Mouse (Mus musculus) liver, embryonic 15.5 days (tissue): ENCODE results near the gene Gng7. TPM values are rescaled to one million over a fixed set of nuclear protein-coding genes. Genes with fewer than 3 reads are reported as not detected.
A peak's percentile ranks its signal among the peaks of the same experiment; 100 is the strongest.

ENCODE experiments used
- ATAC-seq: fragments of 200-750 bp; cut with Nextera tagmentation; 2 replicates; pipeline ENCODE4 v1.8.0; 2017; ENCODE audit warnings: moderate number of reproducible peaks, mild to moderate bottlenecking, moderate library complexity; ENCODE audit not compliant: insufficient read depth
- H3K27ac ChIP-seq: fragments of 300-500 bp; sonication (generic); replicated peaks from 2 replicates; pipeline ENCODE4 v1.5.1; 2015; ENCODE audit warnings: mild to moderate bottlenecking, inconsistent platforms
- H3K27me3 ChIP-seq: fragments of 300-500 bp; sonication (generic); 2 replicates; pipeline ENCODE4 v1.6.1; 2015; ENCODE audit warnings: mild to moderate bottlenecking, inconsistent platforms
- H3K36me3 ChIP-seq: fragments of 300-500 bp; sonication (generic); replicated peaks from 2 replicates; pipeline ENCODE4 v1.6.1; 2015; ENCODE audit warnings: moderate library complexity, mild to moderate bottlenecking, inconsistent platforms
- H3K4me1 ChIP-seq: fragments of 300-500 bp; sonication (generic); replicated peaks from 2 replicates; pipeline ENCODE4 v1.6.1; 2015; ENCODE audit warnings: inconsistent platforms
- H3K4me2 ChIP-seq: fragments of 300-500 bp; sonication (generic); 2 replicates; pipeline ENCODE4 v1.6.1; 2015; ENCODE audit warnings: moderate library complexity, mild to moderate bottlenecking, inconsistent platforms
- H3K4me3 ChIP-seq: fragments of 300-500 bp; sonication (generic); replicated peaks from 2 replicates; pipeline ENCODE4 v1.5.1; 2015; ENCODE audit warnings: mild to moderate bottlenecking, inconsistent platforms
- H3K9ac ChIP-seq: fragments of 300-500 bp; sonication (generic); 2 replicates; pipeline ENCODE4 v1.6.1; 2015; ENCODE audit warnings: moderate library complexity, mild to moderate bottlenecking, inconsistent platforms
- H3K9me3 ChIP-seq: fragments of 300-500 bp; sonication (generic); replicated peaks from 2 replicates; pipeline ENCODE4 v1.6.1; 2016; ENCODE audit warnings: inconsistent platforms
- WGBS: fragments of 180-500 bp; shearing (Covaris S2); methylation state at CpG from one replicate; pipeline ENCODE4 v1.1.7; 2015; ENCODE audit warnings: mixed read lengths; ENCODE audit not compliant: insufficient replicate concordance; 5-methylcytosine and 5-hydroxymethylcytosine counted together
- polyA plus RNA-seq: library from polyadenylated mRNA; unstranded; fragments of >200 nt; fragmentation: Nextera tagmentation; extraction: Ambion mirVana; gene quantifications from 2 replicates; pipeline ENCODE4 v1.2.1, GENCODE M21; 2015

Gene Gng7
- polyA plus RNA-seq, 1 experiment from 2014 or later: 0.41 TPM

DNA sequence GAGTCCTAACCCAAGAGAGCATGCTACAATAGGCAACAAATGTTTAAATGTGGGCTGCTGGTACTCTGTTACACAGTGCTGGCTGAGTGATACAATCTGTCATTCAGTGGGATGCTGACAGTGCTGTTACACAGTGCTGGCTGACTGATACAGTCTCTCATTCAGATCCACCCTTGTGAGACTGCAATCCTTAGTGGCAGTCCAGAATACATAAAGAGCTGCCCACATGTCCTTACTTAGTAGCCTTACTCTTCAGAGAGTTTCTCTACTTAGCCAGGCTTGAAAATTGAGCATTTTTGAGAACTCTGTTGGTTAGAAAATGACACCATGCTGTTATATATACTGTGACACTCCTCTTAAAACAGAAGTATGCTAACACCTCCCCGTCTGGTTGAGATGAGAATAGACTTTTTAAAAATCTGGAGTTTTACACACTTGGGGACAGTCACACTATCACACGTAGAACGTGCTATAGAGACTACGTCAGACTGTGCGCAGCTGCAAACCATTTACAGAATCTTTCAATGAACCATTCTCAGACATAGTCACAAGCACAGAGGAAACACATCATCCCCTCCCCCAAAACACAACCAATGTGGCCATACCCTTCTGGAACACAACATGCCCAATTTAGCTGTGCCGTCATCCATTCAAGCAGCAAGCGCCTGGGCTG, 8.6 kb downstream of the Gng7 start:
- Histone ChIP-seq H3K4me2 (no peak overlapping the region), H3K9ac (no peak overlapping the region), H3K27me3 (no peaks in the 10 kb centered on the region), H3K9me3 (no peaks in the 10 kb centered on the region), H3K27ac (no peak overlapping the region), H3K4me1 (no peaks in the 10 kb centered on the region), H3K4me3 (no peak overlapping the region), H3K36me3 (no peaks in the 10 kb centered on the region)
- ATAC-seq: no peak
- 85% methylated on average over 7 of the region's 7 CpGs for WGBS

DNA sequence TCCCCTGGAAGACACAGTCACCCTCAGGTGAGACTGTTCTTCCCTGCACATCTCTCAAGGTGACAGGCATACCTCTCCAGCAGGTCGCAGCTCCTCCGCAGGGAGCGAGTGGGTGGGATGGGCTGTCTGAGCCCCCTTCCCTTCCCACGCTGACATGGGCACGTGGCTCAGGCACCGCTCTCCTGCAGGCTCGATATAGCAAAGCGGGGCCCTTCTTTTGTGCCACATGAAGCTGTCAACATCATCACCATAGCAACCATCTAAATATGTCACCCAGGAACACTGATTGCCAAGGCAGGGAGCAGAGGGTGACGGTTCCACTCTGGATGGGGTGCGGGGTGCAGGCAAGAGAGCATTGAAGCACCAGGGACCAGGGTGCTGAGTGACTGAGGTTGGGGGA, 13.6 kb downstream of the Gng7 start:
- H3K27ac ChIP-seq: no peak overlapping the region
- no peaks in the 10 kb centered on the region for H3K9me3 ChIP-seq
- H3K4me2 ChIP-seq: no peak overlapping the region
- H3K36me3 ChIP-seq: no peaks in the 10 kb centered on the region
- peaks cover 10% of the 10 kb centered on the region for H3K27me3 ChIP-seq
- no peak overlapping the region for H3K4me3 ChIP-seq
- peaks cover 29% of the 10 kb centered on the region for H3K4me1 ChIP-seq
- WGBS: 56% methylated on average over 10 of the region's 10 CpGs
- no peak for ATAC-seq
- H3K9ac ChIP-seq: no peak overlapping the region

- Histone ChIP-seq H3K36me3 (no peaks in the 10 kb centered on the region), H3K4me2 (peak overlapping the region; percentile 40), H3K9me3 (no peaks in the 10 kb centered on the region), H3K4me1 (peaks cover 29% of the 10 kb centered on the region), H3K9ac (0 out of 2 replicates have a peak overlapping the region, but pooled peaks have one; percentile 6), H3K27me3 (peaks cover 10% of the 10 kb centered on the region), H3K4me3 (no peak overlapping the region), H3K27ac (no peak overlapping the region)
- no peak for ATAC-seq
- 29% methylated on average over 28 of the region's 28 CpGs for WGBS
Measured at GRCm38 (mm10) chr10:81000197-81001062, 14.3 kb downstream of the Gng7 start.

DNA sequence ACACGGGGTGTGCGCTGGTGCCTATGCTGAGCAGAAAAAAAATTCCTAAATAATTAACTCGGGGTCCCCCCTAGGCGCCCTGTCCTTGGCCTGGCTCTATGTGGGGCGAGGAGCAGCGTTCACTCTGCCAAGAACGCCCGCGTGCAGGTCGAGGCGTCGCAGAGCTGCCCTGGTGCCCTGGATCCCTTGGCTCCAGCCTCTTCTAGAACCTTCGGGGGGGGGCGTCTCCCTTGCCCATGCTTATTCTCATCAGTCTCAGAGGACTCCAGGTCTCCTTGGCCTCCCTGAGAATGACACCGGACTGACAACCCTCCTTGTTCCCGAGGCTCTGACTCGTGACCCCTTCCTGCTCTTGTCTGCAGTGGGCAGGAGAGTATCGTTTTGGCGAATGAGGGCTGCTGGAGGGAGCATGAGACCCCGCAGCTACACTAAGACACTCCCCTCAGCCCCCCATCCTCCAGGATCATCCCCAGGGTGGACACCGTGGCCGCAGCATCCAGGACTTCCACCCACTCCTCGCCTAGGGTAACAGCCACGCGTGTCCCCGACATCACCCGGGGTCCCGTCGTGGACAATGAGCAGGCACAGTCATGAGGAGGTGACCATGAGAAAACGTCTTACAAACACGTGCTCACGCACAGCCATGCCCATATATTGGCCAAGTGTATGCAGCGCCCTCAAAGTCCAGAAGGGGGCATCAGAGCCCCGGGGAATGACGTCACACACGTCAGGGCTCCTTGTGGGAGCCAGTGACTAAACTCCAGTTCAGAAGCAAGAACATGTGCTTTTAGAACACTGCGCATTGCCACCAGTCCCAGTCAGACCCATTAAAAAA, 15.2 kb downstream of the Gng7 start:
- H3K27ac ChIP-seq: no peak overlapping the region
- H3K9ac ChIP-seq: no peak overlapping the region
- H3K27me3 ChIP-seq: peaks cover 16% of the 10 kb centered on the region
- 24% methylated on average over 37 of the region's 37 CpGs for WGBS
- no peak overlapping the region for H3K4me3 ChIP-seq
- peak overlapping the region; percentile 40 for H3K4me2 ChIP-seq
- no peaks in the 10 kb centered on the region for H3K36me3 ChIP-seq
- ATAC-seq: peak; percentile 33; the same call in 1 of the 2 replicates
- H3K4me1 ChIP-seq: peaks cover 32% of the 10 kb centered on the region
- no peaks in the 10 kb centered on the region for H3K9me3 ChIP-seq

DNA sequence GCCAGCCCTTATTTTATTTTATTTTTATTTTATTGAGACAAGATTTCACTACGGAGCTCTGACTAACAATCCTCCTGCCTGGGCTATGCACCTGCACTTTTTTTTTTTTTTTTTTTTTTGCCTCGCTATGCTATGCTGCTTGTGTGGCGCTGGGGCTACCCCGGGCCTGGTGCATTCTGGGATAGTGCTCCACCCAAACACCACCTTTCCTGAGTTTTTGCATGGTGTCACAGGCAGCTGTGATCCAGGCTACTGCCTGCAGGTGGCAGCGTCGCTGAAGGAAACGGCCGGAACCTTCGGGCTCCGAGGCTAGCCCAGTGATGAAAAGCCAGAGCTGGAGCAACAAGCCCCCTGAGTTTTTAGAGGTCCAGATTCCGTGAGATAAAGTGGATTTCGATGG, 16.0 kb downstream of the Gng7 start:
- Histone ChIP-seq H3K27me3 (peaks cover 20% of the 10 kb centered on the region), H3K4me2 (0 out of 2 replicates have a peak overlapping the region, but pooled peaks have one; percentile 13), H3K4me3 (no peak overlapping the region), H3K9ac (no peak overlapping the region), H3K4me1 (peaks cover 32% of the 10 kb centered on the region), H3K27ac (no peak overlapping the region), H3K9me3 (no peaks in the 10 kb centered on the region), H3K36me3 (no peaks in the 10 kb centered on the region)
- 0 out of 2 replicates have a peak, but pooled peaks have one; percentile 29 for ATAC-seq
- WGBS: 8% methylated on average over 12 of the region's 12 CpGs

DNA sequence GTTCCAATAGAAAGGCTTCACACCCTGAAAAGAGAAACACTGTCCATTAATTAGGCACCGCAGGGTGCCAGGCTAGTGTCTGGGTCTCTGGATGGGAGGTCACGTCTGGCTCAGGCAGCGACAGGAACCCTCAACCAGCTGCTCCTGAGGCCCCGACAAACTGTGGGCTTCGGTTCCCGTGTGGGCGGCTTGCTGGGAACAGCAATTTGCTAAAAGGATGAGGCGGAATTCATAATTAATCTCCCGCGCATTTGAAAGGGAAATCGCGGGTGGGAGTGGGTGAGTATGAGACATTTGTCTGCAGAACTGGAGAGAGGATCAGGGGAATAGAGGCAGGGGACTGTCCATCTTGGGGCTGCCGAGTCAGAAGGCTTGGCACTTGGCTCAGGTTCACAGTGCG, 16.7 kb downstream of the Gng7 start:
- H3K27me3 ChIP-seq: peaks cover 20% of the 10 kb centered on the region
- ATAC-seq: no peak
- H3K4me3 ChIP-seq: no peak overlapping the region
- H3K9me3 ChIP-seq: no peaks in the 10 kb centered on the region
- WGBS: 42% methylated on average over 14 of the region's 14 CpGs
- no peak overlapping the region for H3K4me2 ChIP-seq
- no peaks in the 10 kb centered on the region for H3K36me3 ChIP-seq
- no peak overlapping the region for H3K9ac ChIP-seq
- peaks cover 32% of the 10 kb centered on the region for H3K4me1 ChIP-seq
- H3K27ac ChIP-seq: no peak overlapping the region

DNA sequence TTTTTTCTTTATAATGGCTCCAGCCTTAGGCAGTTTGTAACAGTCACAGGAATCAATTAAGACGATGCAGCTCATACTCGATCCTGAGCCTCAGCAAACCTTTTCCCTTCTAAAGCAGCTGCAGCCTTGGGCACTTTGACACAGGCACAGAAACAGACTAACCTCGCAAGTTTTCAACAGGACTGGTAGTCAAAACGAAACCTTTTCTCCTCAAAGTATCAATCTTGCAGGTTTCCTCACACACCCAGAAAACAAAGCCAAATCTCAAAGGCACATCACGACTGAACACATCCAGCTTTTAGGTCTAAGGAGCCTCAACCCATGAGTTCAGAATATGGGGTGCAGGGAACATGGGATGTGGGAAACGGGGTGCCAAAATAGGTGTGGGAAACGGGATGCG, 17.4 kb downstream of the Gng7 start:
- Histone ChIP-seq H3K36me3 (no peaks in the 10 kb centered on the region), H3K4me3 (no peak overlapping the region), H3K27ac (no peak overlapping the region), H3K27me3 (peaks cover 20% of the 10 kb centered on the region), H3K4me2 (no peak overlapping the region), H3K9ac (no peak overlapping the region), H3K9me3 (no peaks in the 10 kb centered on the region), H3K4me1 (peaks cover 32% of the 10 kb centered on the region)
- WGBS: 75% methylated on average over 8 of the region's 8 CpGs
- no peak for ATAC-seq

DNA sequence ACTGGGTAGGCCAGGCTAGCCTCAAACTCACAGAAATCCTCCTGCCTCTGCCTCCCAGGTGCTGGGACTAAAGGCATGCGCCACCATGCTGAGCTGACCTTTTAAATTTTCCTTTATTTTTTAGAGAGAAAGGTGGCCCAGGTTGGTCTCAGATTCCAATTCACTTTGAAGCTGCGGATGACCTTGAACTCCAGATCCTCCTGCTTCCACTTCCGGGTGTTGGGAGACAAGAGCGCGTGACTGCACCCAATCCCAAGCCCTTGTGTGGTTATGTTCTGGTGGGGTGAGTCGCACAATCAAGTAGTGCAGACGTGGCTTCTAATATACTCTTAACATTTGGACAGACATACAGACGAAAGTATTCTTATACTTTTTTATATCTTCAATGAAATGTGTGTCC, 18.2 kb downstream of the Gng7 start:
- Histone ChIP-seq H3K4me3 (no peak overlapping the region), H3K4me2 (no peak overlapping the region), H3K27me3 (peaks cover 20% of the 10 kb centered on the region), H3K9ac (no peak overlapping the region), H3K4me1 (peaks cover 32% of the 10 kb centered on the region), H3K9me3 (no peaks in the 10 kb centered on the region), H3K36me3 (no peaks in the 10 kb centered on the region), H3K27ac (no peak overlapping the region)
- ATAC-seq: no peak
- 70% methylated on average over 8 of the region's 8 CpGs for WGBS

- H3K9me3 ChIP-seq: no peaks in the 10 kb centered on the region
- no peak overlapping the region for H3K9ac ChIP-seq
- no peak for ATAC-seq
- H3K36me3 ChIP-seq: no peaks in the 10 kb centered on the region
- H3K4me1 ChIP-seq: peaks cover 24% of the 10 kb centered on the region
- 8% methylated on average over 21 of the region's 21 CpGs for WGBS
- no peak overlapping the region for H3K4me3 ChIP-seq
- H3K4me2 ChIP-seq: no peak overlapping the region
- no peak overlapping the region for H3K27ac ChIP-seq
- H3K27me3 ChIP-seq: peaks cover 20% of the 10 kb centered on the region
Measured at GRCm38 (mm10) chr10:80995091-80995632, 19.6 kb downstream of the Gng7 start.

GRCm38 (mm10) chr10:80994621-80995020, 20.1 kb downstream of the Gng7 start:
- Histone ChIP-seq H3K4me2 (no peak overlapping the region), H3K4me1 (peaks cover 19% of the 10 kb centered on the region), H3K36me3 (no peaks in the 10 kb centered on the region), H3K9me3 (no peaks in the 10 kb centered on the region), H3K27me3 (peaks cover 20% of the 10 kb centered on the region), H3K9ac (no peak overlapping the region), H3K27ac (no peak overlapping the region), H3K4me3 (no peak overlapping the region)
- 29% methylated on average over 4 of the region's 4 CpGs for WGBS
- ATAC-seq: no peak
